8 mouse cellular contexts compared by ENCODE assay signal in the genomic region with DNA sequence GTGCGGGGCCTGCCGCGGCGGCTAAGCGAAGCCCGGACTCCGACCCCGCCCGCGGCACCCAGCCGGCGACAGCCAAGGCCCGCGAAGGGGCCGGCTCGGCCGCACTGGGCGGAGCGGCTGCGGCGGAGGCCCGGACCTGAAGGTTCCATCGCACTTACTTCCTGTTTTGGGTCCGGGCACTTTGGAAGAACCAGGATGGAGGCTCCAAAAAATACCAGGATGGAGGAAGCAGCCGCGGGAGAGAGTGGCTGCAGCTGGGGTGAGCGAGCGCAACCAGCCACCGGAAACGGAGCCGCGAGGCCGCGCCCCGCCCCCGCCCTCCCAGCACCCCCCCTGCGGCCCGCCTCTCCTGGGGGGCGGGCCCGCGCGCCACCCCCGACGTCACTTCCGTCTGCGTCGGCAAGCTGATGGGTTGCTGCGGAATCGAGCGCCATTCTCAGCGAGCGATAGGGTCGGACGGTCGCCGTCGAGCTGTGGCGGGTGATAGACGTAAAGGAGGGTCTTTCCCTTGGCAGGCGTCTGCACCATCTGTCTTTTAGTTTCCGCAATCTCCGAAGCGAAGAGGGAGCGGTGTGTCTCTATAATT. TPM values are rescaled to one million over a fixed set of nuclear protein-coding genes. Genes with fewer than 3 reads are reported as not detected.
DNase-seq lines count a peak whose midpoint lies in the region; ATAC-seq and TF ChIP-seq lines count a peak whose summit lies in the region.

A gene (minus strand): TSS at position 321 of the 586 bp plus-strand sequence.

- peak; percentile 95 for ATAC-seq in forebrain, embryonic 11.5 days (replicated peaks; ENCODE audit: low FRiP score)
- ATAC-seq in heart, embryonic 16.5 days (replicated peaks; ENCODE audit: extremely low read depth, insufficient read depth, low FRiP score): peak; percentile 98
- ATAC-seq in liver, embryonic 15.5 days (ENCODE audit: insufficient read depth): peak; percentile 97
- ATAC-seq in neural tube, embryonic 12.5 days (ENCODE audit: low FRiP score, low read depth): peak; percentile 96

- DNase-seq in CH12.LX (ENCODE audit: extremely low read depth): peak; percentile 86
- DNase-seq in c-Kit-positive CD71-positive TER-119-negative erythroid progenitor cells, embryonic 14.5 days (ENCODE audit: low read depth): peak; percentile 69
- DNase-seq in forebrain, embryonic 11.5 days (ENCODE audit: low spot score): peak; percentile 98
- peak; percentile 92 to 93 for DNase-seq in kidney, postnatal 36 days
- DNase-seq in telencephalon, adult 2 months (ENCODE audit: low read depth, low spot score): peak; percentile 89

- H3K36me3 ChIP-seq in CH12.LX (replicated peaks in 1 of 2; ENCODE audit: control insufficient read depth in 1 of 2, insufficient read depth in 1 of 2, low read length in 1 of 2): peaks cover 3 to 21% of the 10 kb centered on the region in 2 experiments
- no peaks in the 10 kb centered on the region for H3K36me3 ChIP-seq in forebrain, embryonic 11.5 days (ENCODE audit: control insufficient read depth, insufficient read depth, low read length)
- no peaks in the 10 kb centered on the region for H3K36me3 ChIP-seq in heart, embryonic 16.5 days (ENCODE audit: control insufficient read depth, insufficient read depth)
- no peaks in the 10 kb centered on the region for H3K36me3 ChIP-seq in liver, embryonic 15.5 days (replicated peaks)
- no peaks in the 10 kb centered on the region for H3K36me3 ChIP-seq in neural tube, embryonic 12.5 days

- H3K4me1 ChIP-seq in CH12.LX (ENCODE audit: control insufficient read depth in 1 of 2, insufficient read depth in 2 of 2): peaks cover 0 to 35% of the 10 kb centered on the region in 2 experiments; a peak in 3 of 4 replicates
- H3K4me1 ChIP-seq in forebrain, embryonic 11.5 days (replicated peaks; ENCODE audit: control insufficient read depth, insufficient read depth, low read length): 0 out of 2 replicates have a peak, but pooled peaks cover 2% of the 10 kb centered on the region
- H3K4me1 ChIP-seq in heart, embryonic 16.5 days (ENCODE audit: control insufficient read depth, insufficient read depth, low read length): peaks cover 15% of the 10 kb centered on the region
- peaks cover 18% of the 10 kb centered on the region for H3K4me1 ChIP-seq in liver, embryonic 15.5 days (replicated peaks)
- peaks cover 15% of the 10 kb centered on the region; the same call in 1 of the 2 replicates for H3K4me1 ChIP-seq in neural tube, embryonic 12.5 days

- peak within 1 kb of the TSS; percentile 71 to 98 (median 82) for H3K4me3 ChIP-seq in CH12.LX (replicated peaks in 1 of 3; ENCODE audit: low read depth in 2 of 3, low read length in 2 of 3, poor library complexity in 1 of 3)
- peak within 1 kb of the TSS; percentile 96 for H3K4me3 ChIP-seq in forebrain, embryonic 11.5 days (ENCODE audit: low read depth, low read length)
- H3K4me3 ChIP-seq in heart, embryonic 16.5 days (ENCODE audit: low read length): peak within 1 kb of the TSS; percentile 96
- peak within 1 kb of the TSS; percentile 98 for H3K4me3 ChIP-seq in liver, embryonic 15.5 days (replicated peaks)
- peak within 1 kb of the TSS; percentile 97 for H3K4me3 ChIP-seq in neural tube, embryonic 12.5 days

- H3K27me3 ChIP-seq in CH12.LX (replicated peaks): no peaks in the 10 kb centered on the region
- no peaks in the 10 kb centered on the region for H3K27me3 ChIP-seq in forebrain, embryonic 11.5 days (ENCODE audit: control insufficient read depth, insufficient read depth, low read length)
- no peaks in the 10 kb centered on the region for H3K27me3 ChIP-seq in heart, embryonic 16.5 days (ENCODE audit: control insufficient read depth, insufficient read depth, low read length)
- no peaks in the 10 kb centered on the region for H3K27me3 ChIP-seq in liver, embryonic 15.5 days
- H3K27me3 ChIP-seq in neural tube, embryonic 12.5 days (replicated peaks): no peaks in the 10 kb centered on the region

- TF ChIP-seq EP300 in CH12.LX (IDR thresholded peaks at IDR 0.05; ENCODE audit: low read length): no peak

- TF ChIP-seq CTCF in CH12.LX (conservative IDR thresholded peaks at IDR 0.05 in 1 of 2, IDR thresholded peaks at IDR 0.05 in 1 of 2; ENCODE audit: low read depth in 2 of 2, low read length in 2 of 2): no peak

- H3K9me3 ChIP-seq in CH12.LX (replicated peaks; ENCODE audit: low read length): no peaks in the 10 kb centered on the region
- no peaks in the 10 kb centered on the region for H3K9me3 ChIP-seq in forebrain, embryonic 11.5 days (ENCODE audit: control insufficient read depth, low read length)
- H3K9me3 ChIP-seq in heart, embryonic 16.5 days (replicated peaks; ENCODE audit: control insufficient read depth, low read length): no peaks in the 10 kb centered on the region
- no peaks in the 10 kb centered on the region for H3K9me3 ChIP-seq in liver, embryonic 15.5 days (replicated peaks)
- no peaks in the 10 kb centered on the region for H3K9me3 ChIP-seq in neural tube, embryonic 12.5 days

- peaks cover 32% of the 10 kb centered on the region for H3K79me2 ChIP-seq in CH12.LX (replicated peaks; ENCODE audit: control insufficient read depth, extremely low read depth, insufficient read depth, poor library complexity, severe bottlenecking)

- dilution Hi-C loops in CH12.LX (cut with MboI; ENCODE audit: extremely low pct_ligation_motif_present, extremely low pct_unique_long_range_greater_than_20kb, low sequenced_read_pairs): no loop called here

- H3K4me2 ChIP-seq in CH12.LX (ENCODE audit: insufficient read depth, low read depth, poor library complexity, severe bottlenecking): peak within 1 kb of the TSS; percentile 86
- peak within 1 kb of the TSS; percentile 67 for H3K4me2 ChIP-seq in forebrain, embryonic 11.5 days (ENCODE audit: low read depth, low read length, severe bottlenecking)
- peak within 1 kb of the TSS; percentile 79 for H3K4me2 ChIP-seq in heart, embryonic 16.5 days (ENCODE audit: low read depth, low read length)
- H3K4me2 ChIP-seq in liver, embryonic 15.5 days: peak within 1 kb of the TSS; percentile 93
- H3K4me2 ChIP-seq in neural tube, embryonic 12.5 days (replicated peaks): peak within 1 kb of the TSS; percentile 61

- peak within 1 kb of the TSS; percentile 14; the same call in 1 of the 2 replicates for H3K27ac ChIP-seq in CH12.LX (ENCODE audit: insufficient read depth, low read depth)
- H3K27ac ChIP-seq in forebrain, embryonic 11.5 days (ENCODE audit: low read depth, low read length): peak within 1 kb of the TSS; percentile 99
- H3K27ac ChIP-seq in heart, embryonic 16.5 days (ENCODE audit: low read length): peak within 1 kb of the TSS; percentile 99
- peak within 1 kb of the TSS; percentile 93 for H3K27ac ChIP-seq in liver, embryonic 15.5 days (replicated peaks)
- H3K27ac ChIP-seq in neural tube, embryonic 12.5 days: peak within 1 kb of the TSS; percentile 100

- TF ChIP-seq POLR2A in CH12.LX (IDR thresholded peaks at IDR 0.05; ENCODE audit: low read depth, low read length): peak; percentile 100

- in situ Hi-C loops in CH12.LX (cut with MboI; ENCODE audit: low pct_ligation_motif_present, low pct_unique_long_range_greater_than_20kb, low sequenced_read_pairs): loop anchor here (10.0 kb wide), 1 partner anchor 263 kb away; no protein-coding TSS in a partner anchor

- H3K9ac ChIP-seq in CH12.LX (ENCODE audit: insufficient read depth, low read depth): peak within 1 kb of the TSS; percentile 95
- peak within 1 kb of the TSS; percentile 94 for H3K9ac ChIP-seq in forebrain, embryonic 11.5 days (ENCODE audit: low read length)
- peak within 1 kb of the TSS; percentile 98 for H3K9ac ChIP-seq in heart, embryonic 16.5 days (ENCODE audit: low read length)
- peak within 1 kb of the TSS; percentile 92 for H3K9ac ChIP-seq in liver, embryonic 15.5 days
- H3K9ac ChIP-seq in neural tube, embryonic 12.5 days: peak within 1 kb of the TSS; percentile 96

- no peak for TF ChIP-seq RAD21 in CH12.LX (IDR thresholded peaks at IDR 0.05; ENCODE audit: low read depth, low read length)

- WGBS in forebrain, embryonic 11.5 days: under 1% methylated on average over 56 of the region's 64 CpGs
- 0% methylated on average over 61 of the region's 64 CpGs for WGBS in heart, embryonic 16.5 days
- WGBS in liver, embryonic 15.5 days (ENCODE audit: insufficient replicate concordance): under 1% methylated on average over 64 of the region's 64 CpGs
- WGBS in neural tube, embryonic 12.5 days: 1% methylated on average over 64 of the region's 64 CpGs

TF ChIP-seq in CH12.LX, 34 proteins besides CTCF, POLR2A, EP300 and RAD21 (continues in another document):
- TF ChIP-seq NELFE (IDR thresholded peaks at IDR 0.05; ENCODE audit: low read depth, low read length): peak; percentile 98
- TF ChIP-seq JUN (IDR thresholded peaks at IDR 0.05; ENCODE audit: insufficient read depth, low read depth, low read length): no peak
- peak; percentile 86 for TF ChIP-seq TBP (conservative IDR thresholded peaks at IDR 0.05; ENCODE audit: low read depth, low read length)
- no peak for TF ChIP-seq USF1 (IDR thresholded peaks at IDR 0.05; ENCODE audit: low read depth, low read length)
- TF ChIP-seq ZMIZ1 (IDR thresholded peaks at IDR 0.05; ENCODE audit: low read depth, low read length): peak; percentile 89
- TF ChIP-seq MXI1 (IDR thresholded peaks at IDR 0.05; ENCODE audit: low read depth, low read length): peak; percentile 62
- no peak for TF ChIP-seq PAX5 (IDR thresholded peaks at IDR 0.05; ENCODE audit: low read length)
- TF ChIP-seq SIN3A (IDR thresholded peaks at IDR 0.05; ENCODE audit: low read length): peak; percentile 85
- no peak for TF ChIP-seq CHD1 (IDR thresholded peaks at IDR 0.05; ENCODE audit: low read depth, low read length)
- 0 out of 2 replicates have a peak, but pooled peaks have one; percentile 7 for TF ChIP-seq MAX (IDR thresholded peaks at IDR 0.05; ENCODE audit: low read length)
- TF ChIP-seq MAZ (IDR thresholded peaks at IDR 0.05; ENCODE audit: low read depth, low read length): peak; percentile 62; the same call in 1 of the 2 replicates
- 0 out of 2 replicates have a peak, but pooled peaks have one; percentile 47 for TF ChIP-seq KAT2A (IDR thresholded peaks at IDR 0.05; ENCODE audit: insufficient replicate concordance, low read length)
- no peak for TF ChIP-seq USF2 (conservative IDR thresholded peaks at IDR 0.05; ENCODE audit: low read depth, low read length)
- TF ChIP-seq ZKSCAN1 (IDR thresholded peaks at IDR 0.05; ENCODE audit: borderline replicate concordance, low read depth, low read length): no peak
- TF ChIP-seq ZC3H11A (IDR thresholded peaks at IDR 0.05; ENCODE audit: low read depth, low read length): no peak

RNA-seq across cellular contexts. Expression of the gene that starts here (rescaled TPM):
- total RNA-seq in CH12.LX (2012; rRNA removed) (18.1 and 18.8 TPM in 2 replicates), CH12.LX (2014; rRNA removed) (36.8 and 41.2 TPM in 2 replicates)
- polyA plus RNA-seq in CH12.LX (2012; ENCODE audit: insufficient read length, low read depth): 30.6 and 32.1 TPM in 2 replicates
- 70.5 and 76.8 TPM in 2 replicates for polyA plus RNA-seq in forebrain, embryonic 11.5 days (2014; fragmentation: Nextera tagmentation; extraction: Ambion mirVana)
- 27.9 and 28.9 TPM in 2 replicates for polyA plus RNA-seq in heart, embryonic 16.5 days (2015; fragmentation: Nextera tagmentation; extraction: Ambion mirVana)
- 9.1 and 9.9 TPM in 2 replicates for polyA plus RNA-seq in liver, embryonic 15.5 days (2015; fragmentation: Nextera tagmentation; extraction: Ambion mirVana)
- polyA plus RNA-seq in neural tube, embryonic 12.5 days (2016; fragmentation: Nextera tagmentation; extraction: Ambion mirVana): 71.9 and 73.6 TPM in 2 replicates

Comparison
In these comparisons a context has a peak if more than half of its experiments do, and no peak if none do; other contexts are left out.
1. Peak in every context shown above with its lines: DNase-seq, ATAC-seq, H3K4me3 ChIP-seq and H3K27ac ChIP-seq.
2. H3K27ac ChIP-seq: peak in every context shown above with its lines; median percentile 100 in neural tube, embryonic 12.5 days; 99 in forebrain, embryonic 11.5 days; 99 in heart, embryonic 16.5 days; 93 in liver, embryonic 15.5 days; 14 in CH12.LX.